Mouse (Mus musculus): Measurements from ENCODE around the gene Kctd12b. TPM values are rescaled to one million over a fixed set of nuclear protein-coding genes. Genes with fewer than 3 reads are reported as not detected.
A peak's percentile ranks its signal among the peaks of the same experiment; 100 is the strongest.

Gene Kctd12b
- polyA plus RNA-seq, 1 experiment: 4.2 TPM

GRCm38 (mm10) chrX:153664903-153665302, 31.3 kb downstream of the Kctd12b start:
- no peak for TF ChIP-seq POLR2A (IDR thresholded peaks at IDR 0.05; ENCODE audit: borderline replicate concordance, extremely low read depth, low read depth, low read length)
- TF ChIP-seq CTCF (IDR thresholded peaks at IDR 0.05; ENCODE audit: insufficient read depth, low read length): no peak
- 55% methylated on average over 3 of the region's 3 CpGs for WGBS
- no peak for DNase-seq
- Histone ChIP-seq H3K4me3 (replicated peaks; ENCODE audit: extremely low read depth, low read depth, low read length) (no peak overlapping the region), H3K4me1 (ENCODE audit: control insufficient read depth, insufficient read depth, low read length) (no peaks in the 10 kb centered on the region)

GRCm38 (mm10) chrX:153656949-153657348, 39.2 kb downstream of the Kctd12b start:
- WGBS: 52% methylated on average over 3 of the region's 3 CpGs
- TF ChIP-seq CTCF (IDR thresholded peaks at IDR 0.05; ENCODE audit: insufficient read depth, low read length) (no peak), POLR2A (IDR thresholded peaks at IDR 0.05; ENCODE audit: borderline replicate concordance, extremely low read depth, low read depth, low read length) (no peak)
- H3K4me1 ChIP-seq (ENCODE audit: control insufficient read depth, insufficient read depth, low read length): no peaks in the 10 kb centered on the region
- no peak overlapping the region for H3K4me3 ChIP-seq (replicated peaks; ENCODE audit: extremely low read depth, low read depth, low read length)
- no peak for DNase-seq

GRCm38 (mm10) chrX:153640615-153641014, 55.6 kb downstream of the Kctd12b start:
- H3K4me1 ChIP-seq (ENCODE audit: control insufficient read depth, insufficient read depth, low read length): no peaks in the 10 kb centered on the region
- WGBS: 71% methylated on average over 3 of the region's 3 CpGs
- no peak for TF ChIP-seq POLR2A (IDR thresholded peaks at IDR 0.05; ENCODE audit: borderline replicate concordance, extremely low read depth, low read depth, low read length)
- no peak for TF ChIP-seq CTCF (IDR thresholded peaks at IDR 0.05; ENCODE audit: insufficient read depth, low read length)
- no peak overlapping the region for H3K4me3 ChIP-seq (replicated peaks; ENCODE audit: extremely low read depth, low read depth, low read length)
- no peak for DNase-seq

- Histone ChIP-seq H3K4me3 (replicated peaks; ENCODE audit: extremely low read depth, low read depth, low read length) (no peak overlapping the region), H3K4me1 (ENCODE audit: control insufficient read depth, insufficient read depth, low read length) (no peaks in the 10 kb centered on the region)
- 2% methylated on average over 1 of the region's 1 CpGs for WGBS
- no peak for DNase-seq
- TF ChIP-seq CTCF (IDR thresholded peaks at IDR 0.05; ENCODE audit: insufficient read depth, low read length) (peak; percentile 11; the same call in 1 of the 2 replicates), POLR2A (IDR thresholded peaks at IDR 0.05; ENCODE audit: borderline replicate concordance, extremely low read depth, low read depth, low read length) (no peak)
Observed at GRCm38 (mm10) chrX:153636247-153636646, 59.9 kb downstream of the Kctd12b start.

Other genes with a start within 250 kb of the Kctd12b start
- gene Ubqln2, start 198.2 kb downstream of the Kctd12b start, polyA plus RNA-seq (2012; rRNA removed): 34.1 and 39.1 TPM in 2 replicates
- gene Cypt3, start 137.8 kb downstream of the Kctd12b start, polyA plus RNA-seq (2012; rRNA removed): not detected in 2 replicates
- gene Nbdy, start 27.2 kb upstream of the Kctd12b start, polyA plus RNA-seq (2012; rRNA removed): 39.1 and 52.7 TPM in 2 replicates
- gene Spin2c, start 135.8 kb upstream of the Kctd12b start, polyA plus RNA-seq (2012; rRNA removed): 0.71 and 0.78 TPM in 2 replicates